Mouse (Mus musculus) gastrocnemius, adult 8-10 months (tissue): ENCODE measurements at regions not wholly inside any gene's neighbourhood (a gene's known extent, or its start where the extent isn't known, plus 50 kb on each side); places are given as distances from the start of the nearest gene placed in this dataset.
A peak's percentile ranks its signal among the peaks of the same experiment; 100 is the strongest.

Experiments used
- DNase-seq, 2 experiments: peaks; one replicate each; pipeline ENCODE4 v3.0.0; 2022; ENCODE audit warnings: low spot score in 2 of 2

DNA sequence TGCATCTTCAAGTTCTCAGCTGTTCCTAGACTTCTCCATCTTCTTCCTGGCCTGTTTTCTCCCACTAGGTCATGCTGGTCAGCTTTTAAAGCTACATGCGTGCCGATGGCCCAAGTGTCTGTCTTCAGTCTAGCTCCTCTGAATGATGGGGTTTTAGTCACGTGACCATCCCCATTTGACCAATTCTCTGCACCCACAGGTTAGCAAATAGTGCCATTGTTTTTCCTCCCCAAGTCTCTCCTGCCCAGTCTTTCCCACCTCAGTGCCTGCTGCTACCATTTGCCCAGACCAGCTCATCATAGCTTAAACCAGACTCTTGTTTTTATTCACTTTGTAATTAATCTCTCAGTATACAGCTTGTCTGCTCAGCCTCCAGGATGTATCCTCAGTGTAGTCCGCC, 62.3 kb downstream of the Zfp706 start:
- no peak for DNase-seq

GRCm38 (mm10) chr15:36944556-36945171, 62.9 kb downstream of the Zfp706 start:
- no peak for DNase-seq

- no peak for DNase-seq
These were observed 64.0 kb downstream of the Zfp706 start for GRCm38 (mm10) chr15:36943492-36944112.

DNA sequence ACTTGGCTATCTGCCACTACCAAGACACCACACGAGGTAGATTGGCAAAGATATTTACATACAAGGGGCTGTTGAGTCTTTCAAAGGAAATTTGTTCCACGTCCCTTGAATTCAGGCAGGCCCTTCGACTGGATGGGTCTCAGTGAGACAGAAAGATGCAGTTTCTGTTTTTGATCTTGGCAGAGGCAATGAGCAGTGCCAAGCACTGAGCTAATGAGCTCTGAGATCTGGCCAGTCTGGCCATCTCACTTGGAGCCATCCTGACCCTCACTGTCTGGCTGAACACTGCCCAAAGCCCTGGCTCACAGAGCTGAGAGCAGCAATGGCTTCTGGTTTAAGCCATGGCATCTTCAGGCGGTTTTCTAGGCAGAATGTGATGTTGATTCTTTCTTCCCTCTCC, 65.3 kb downstream of the Zfp706 start:
- DNase-seq: peak in 1 of 2 experiments; percentile 17

DNA sequence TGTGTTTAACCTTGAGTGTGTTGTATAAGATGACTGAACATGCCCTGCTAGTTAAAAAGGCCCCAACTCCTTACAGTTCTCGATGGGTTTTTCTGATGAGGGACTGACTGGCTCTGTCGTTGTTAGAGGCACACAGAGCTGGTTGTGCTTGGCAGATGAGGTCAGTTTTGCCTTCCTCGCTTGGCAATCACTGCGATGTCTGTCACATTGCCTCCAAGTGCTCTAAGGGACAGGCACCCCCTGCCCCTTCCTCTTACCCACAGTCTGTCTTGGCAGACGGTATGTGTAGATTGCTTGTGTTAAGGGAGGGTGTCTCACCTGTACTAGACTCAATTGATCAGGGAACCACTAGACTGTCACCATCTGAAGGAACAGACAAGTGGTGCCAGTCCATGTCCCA, 65.8 kb downstream of the Zfp706 start:
- DNase-seq: no peak

DNA sequence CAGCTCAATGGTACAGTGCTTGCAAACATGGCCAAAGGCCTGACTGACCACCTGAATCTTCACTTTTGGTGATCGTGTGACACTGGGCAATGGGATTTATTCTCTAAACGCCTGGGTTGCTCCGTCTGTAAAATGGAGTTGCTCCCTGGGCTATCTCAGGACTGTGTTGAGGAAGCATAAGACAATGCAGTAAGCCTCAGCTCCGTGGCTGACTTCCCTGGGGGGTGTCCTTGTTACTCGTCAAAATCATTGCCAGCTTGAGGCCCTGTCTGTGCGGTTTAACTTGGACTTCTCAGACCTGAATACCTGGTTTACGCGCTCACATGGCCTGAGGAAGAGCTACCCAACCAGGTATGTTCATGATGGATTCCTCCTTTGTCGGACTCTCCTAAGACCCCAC, 68.0 kb downstream of the Zfp706 start:
- no peak for DNase-seq

GRCm38 (mm10) chr15:36939153-36939552, 68.4 kb downstream of the Zfp706 start:
- no peak for DNase-seq

- peak; percentile 80 to 84 for DNase-seq
These were observed 68.9 kb downstream of the Zfp706 start for GRCm38 (mm10) chr15:36938511-36939150.

DNA sequence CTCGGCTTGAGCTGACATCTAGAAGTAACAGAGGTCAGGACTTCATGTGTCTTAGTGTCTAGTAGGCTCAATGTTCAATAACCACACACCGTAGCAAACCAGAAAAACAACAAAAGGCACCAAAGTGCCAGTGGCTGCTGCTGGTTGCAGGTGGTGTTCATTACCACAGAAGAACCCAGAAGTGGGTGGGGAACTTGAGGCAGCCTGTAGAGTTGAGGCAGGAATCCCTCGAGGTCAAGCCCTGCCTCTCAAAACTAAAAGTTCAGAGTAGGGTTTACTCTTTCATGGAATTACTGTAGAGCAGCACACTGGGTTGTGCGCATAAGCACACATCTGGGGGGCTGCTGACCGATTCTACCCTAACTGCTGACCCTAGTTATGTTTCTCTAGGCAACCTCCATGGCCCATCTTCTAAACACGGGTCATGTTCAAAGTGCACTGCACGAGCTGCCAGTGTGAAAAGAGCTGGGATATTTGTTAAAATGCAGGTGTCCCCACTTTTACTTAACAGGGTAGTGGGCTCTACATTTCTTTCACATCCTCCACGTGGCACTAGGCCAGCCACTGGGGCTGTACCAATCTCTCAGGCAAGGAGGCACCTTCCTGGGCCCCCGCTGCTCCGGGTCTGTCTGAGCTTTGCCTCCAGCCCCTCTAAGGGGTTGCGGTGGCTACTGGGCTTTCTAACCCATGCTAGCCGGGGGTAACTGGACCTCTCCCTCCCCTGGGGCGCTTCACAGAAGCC, 69.6 kb downstream of the Zfp706 start:
- no peak for DNase-seq

DNA sequence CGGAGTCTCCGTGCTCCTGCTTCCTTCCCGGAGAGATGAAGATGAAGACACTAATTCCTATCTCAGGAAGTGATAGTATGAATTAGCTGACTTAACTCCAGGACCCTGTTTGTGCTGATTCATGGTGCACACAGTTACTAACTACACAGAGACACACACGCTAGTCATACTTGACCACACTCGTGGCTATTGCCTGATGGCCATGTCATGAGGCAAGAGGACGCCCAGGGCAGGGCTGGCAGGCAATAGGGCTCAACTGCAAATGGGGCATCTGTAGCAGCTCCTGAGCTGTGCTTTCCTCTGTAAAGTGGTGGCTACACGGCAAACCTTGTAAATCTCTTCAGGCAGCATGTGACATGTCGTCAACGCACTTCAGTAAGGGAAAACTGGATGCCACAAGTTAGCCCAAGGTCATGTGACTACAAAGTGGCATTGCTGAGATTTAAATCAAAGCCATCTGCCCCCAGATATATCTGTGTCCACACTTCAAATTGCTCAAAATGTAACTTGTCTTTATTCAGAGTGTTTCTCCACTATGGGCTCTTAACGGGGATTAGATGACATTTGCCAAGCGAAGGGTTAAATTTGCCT, 70.4 kb downstream of the Zfp706 start:
- no peak for DNase-seq

- DNase-seq: no peak
These were observed 72.8 kb downstream of the Zfp706 start for GRCm38 (mm10) chr15:36934801-36935200.

GRCm38 (mm10) chr15:36933581-36933991, 74.0 kb downstream of the Zfp706 start:
- no peak for DNase-seq

- no peak for DNase-seq
These were observed 76.1 kb downstream of the Zfp706 start for GRCm38 (mm10) chr15:36931460-36931859.

DNA sequence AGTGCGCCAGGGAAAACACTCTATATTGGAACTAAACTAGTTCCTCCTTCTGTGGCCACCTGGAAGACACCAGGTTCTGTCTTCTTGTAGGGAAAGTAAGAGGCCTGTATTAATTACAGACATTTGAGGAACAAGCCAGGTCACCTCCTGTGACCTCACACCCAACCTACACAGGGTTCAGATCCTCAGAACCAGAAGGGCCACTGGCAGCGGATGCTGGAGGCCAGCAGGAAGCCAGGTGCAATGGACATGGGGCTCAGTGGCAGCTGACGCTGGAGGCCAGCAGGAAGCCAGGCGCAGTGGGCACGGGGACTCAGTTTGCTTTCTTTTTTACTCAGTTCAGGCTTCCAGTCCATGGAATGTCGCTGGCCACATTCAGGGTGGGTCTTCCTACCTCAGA, 77.1 kb downstream of the Zfp706 start:
- no peak for DNase-seq

DNA sequence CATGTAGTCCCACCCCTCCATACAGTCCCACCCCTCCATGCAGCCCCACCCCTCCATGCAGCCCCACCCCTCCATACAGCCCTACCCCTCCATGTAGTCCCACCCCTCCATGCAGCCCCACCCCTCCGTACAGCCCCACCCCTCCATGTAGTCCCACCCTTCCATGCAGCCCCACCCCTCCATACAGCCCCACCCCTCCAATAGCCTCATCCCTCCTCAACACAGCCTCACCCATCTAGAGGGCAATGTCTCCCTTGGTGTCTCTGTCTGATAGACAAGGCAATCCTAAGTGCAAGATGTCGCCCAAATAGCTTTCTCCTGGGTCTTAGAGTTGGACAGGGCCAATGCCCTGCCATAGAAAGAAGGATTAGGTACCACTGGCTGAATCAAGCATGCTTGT, 77.8 kb downstream of the Zfp706 start:
- no peak for DNase-seq

DNA sequence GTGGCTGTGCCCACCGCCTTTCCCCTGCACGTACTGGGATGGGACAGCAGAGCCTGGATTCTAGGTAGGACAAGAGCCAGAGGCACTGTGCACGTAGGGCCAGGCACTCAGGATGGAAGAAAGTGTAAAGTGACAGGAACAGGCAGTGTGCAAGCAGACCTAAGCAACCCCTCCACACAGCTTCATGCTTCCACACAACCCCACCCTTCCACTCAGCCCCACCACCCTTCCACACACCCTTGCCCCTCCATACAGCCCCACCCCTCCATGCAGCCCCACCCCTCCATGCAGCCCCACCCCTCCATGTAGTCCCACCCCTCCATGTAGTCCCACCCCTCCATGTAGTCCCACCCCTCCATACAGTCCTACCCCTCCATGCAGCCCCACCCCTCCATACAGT, 78.5 kb downstream of the Zfp706 start:
- no peak for DNase-seq

- no peak for DNase-seq
These were observed 78.9 kb downstream of the Zfp706 start for GRCm38 (mm10) chr15:36928678-36929077.

GRCm38 (mm10) chr15:36927436-36927835, 80.1 kb downstream of the Zfp706 start:
- DNase-seq: no peak

- no peak for DNase-seq
These were observed 83.4 kb downstream of the Zfp706 start for GRCm38 (mm10) chr15:36924171-36924570.

GRCm38 (mm10) chr15:36921384-36921783, 86.2 kb downstream of the Zfp706 start:
- DNase-seq: no peak

GRCm38 (mm10) chr15:36920886-36921285, 86.7 kb downstream of the Zfp706 start:
- no peak for DNase-seq

- DNase-seq: no peak
These were observed 87.9 kb downstream of the Zfp706 start for GRCm38 (mm10) chr15:36919704-36920103.
